Mouse (Mus musculus) erythroblast, embryonic 14.5 days (primary cell): ENCODE measurements around the gene Tnfaip8l1. TPM values are rescaled to one million over a fixed set of nuclear protein-coding genes. Genes with fewer than 3 reads are reported as not detected.

Source experiments
- H3K27me3 ChIP-seq: 2 replicates; pipeline ENCODE4 v1.6.1; 2012; ENCODE audit warnings: inconsistent platforms; ENCODE audit not compliant: control insufficient read depth
- H3K36me3 ChIP-seq: 2 replicates; pipeline ENCODE4 v1.6.1; 2012; ENCODE audit warnings: mild to moderate bottlenecking, inconsistent platforms; ENCODE audit not compliant: control insufficient read depth
- H3K4me1 ChIP-seq: 2 replicates; pipeline ENCODE4 v1.6.1; 2012; ENCODE audit warnings: inconsistent platforms; ENCODE audit not compliant: control insufficient read depth
- H3K4me3 ChIP-seq: replicated peaks from 2 replicates; pipeline ENCODE3; 2012; ENCODE audit warnings: moderate library complexity, mild to moderate bottlenecking, inconsistent platforms
- H3K9me3 ChIP-seq: 2 replicates; pipeline ENCODE4 v1.6.1; 2012; ENCODE audit warnings: low read length, inconsistent platforms, mixed read lengths; ENCODE audit not compliant: control insufficient read depth
- GATA1 ChIP-seq: IDR thresholded peaks from 2 replicates; pipeline ENCODE4 v1.6.1; 2012; ENCODE audit warnings: low read length, inconsistent platforms, mixed read lengths
- TAL1 ChIP-seq: IDR thresholded peaks from 3 replicates; pipeline ENCODE4 v1.6.1; 2012; ENCODE audit warnings: low read length, inconsistent platforms, mixed read lengths
- polyA plus RNA-seq: library from polyadenylated mRNA; stranded (reverse); fragments of >175 nt; gene quantifications from 2 replicates; pipeline ENCODE4 v1.2.3, GENCODE M21; 2012

Gene Tnfaip8l1
- 0.07 and 0.10 TPM in 2 replicates for polyA plus RNA-seq

GRCm38 (mm10) chr17:56162231-56162774 lies at the start of gene Tnfaip8l1:
Gene Tnfaip8l1, plus strand, starts transcription at chr17:56162477.
- H3K27me3 ChIP-seq = peaks cover 26% of the 10 kb centered on the region
- no peaks in the 10 kb centered on the region for H3K9me3 ChIP-seq
- TF ChIP-seq TAL1 = no peak
- peaks cover 25% of the 10 kb centered on the region for H3K4me1 ChIP-seq
- peak within 1 kb of the TSS; percentile 53 for H3K4me3 ChIP-seq
- no peaks in the 10 kb centered on the region for H3K36me3 ChIP-seq

- no peak overlapping the region for H3K4me3 ChIP-seq
- no peaks in the 10 kb centered on the region for H3K36me3 ChIP-seq
- H3K4me1 ChIP-seq = peaks cover 7% of the 10 kb centered on the region
- H3K9me3 ChIP-seq = no peaks in the 10 kb centered on the region
- peaks cover 14% of the 10 kb centered on the region for H3K27me3 ChIP-seq
- TF ChIP-seq TAL1 (no peak), GATA1 (no peak)
Measured at GRCm38 (mm10) chr17:56112743-56113142, 49.5 kb upstream of the Tnfaip8l1 start.

GRCm38 (mm10) chr17:56116193-56116592 lies 46.1 kb upstream of the Tnfaip8l1 start:
- Histone ChIP-seq H3K27me3 (peaks cover 45% of the 10 kb centered on the region), H3K4me3 (no peak overlapping the region), H3K4me1 (peaks cover 7% of the 10 kb centered on the region), H3K36me3 (no peaks in the 10 kb centered on the region), H3K9me3 (no peaks in the 10 kb centered on the region)
- TF ChIP-seq GATA1 (no peak), TAL1 (no peak)

GRCm38 (mm10) chr17:56117251-56117710 lies 45.0 kb upstream of the Tnfaip8l1 start, which contains the start of gene Plin5:
Gene Plin5, minus strand, starts transcription at chr17:56117596.
- peaks cover 3% of the 10 kb centered on the region for H3K9me3 ChIP-seq
- TF ChIP-seq GATA1 (no peak), TAL1 (no peak)
- peaks cover 7% of the 10 kb centered on the region for H3K4me1 ChIP-seq
- H3K4me3 ChIP-seq = peak within 1 kb of the TSS; percentile 34
- H3K27me3 ChIP-seq = peaks cover 56% of the 10 kb centered on the region
- H3K36me3 ChIP-seq = no peaks in the 10 kb centered on the region

GRCm38 (mm10) chr17:56119431-56119830 lies 42.8 kb upstream of the Tnfaip8l1 start:
- Histone ChIP-seq H3K9me3 (peaks cover 19% of the 10 kb centered on the region), H3K4me1 (peaks cover 7% of the 10 kb centered on the region), H3K4me3 (no peak overlapping the region), H3K27me3 (peaks cover 77% of the 10 kb centered on the region), H3K36me3 (no peaks in the 10 kb centered on the region)
- TF ChIP-seq TAL1 (no peak), GATA1 (no peak)

- peaks cover 82% of the 10 kb centered on the region for H3K27me3 ChIP-seq
- TF ChIP-seq GATA1 (no peak), TAL1 (no peak)
- H3K9me3 ChIP-seq = peaks cover 19% of the 10 kb centered on the region
- peaks cover 11% of the 10 kb centered on the region for H3K4me1 ChIP-seq
- H3K36me3 ChIP-seq = no peaks in the 10 kb centered on the region
- no peak overlapping the region for H3K4me3 ChIP-seq
Measured at GRCm38 (mm10) chr17:56119981-56120880, 42.0 kb upstream of the Tnfaip8l1 start.

- no peak for TF ChIP-seq TAL1
- peaks cover 76% of the 10 kb centered on the region for H3K27me3 ChIP-seq
- H3K4me3 ChIP-seq = no peak within 1 kb of the TSS
- H3K36me3 ChIP-seq = no peaks in the 10 kb centered on the region
- H3K9me3 ChIP-seq = peaks cover 19% of the 10 kb centered on the region
- H3K4me1 ChIP-seq = peaks cover 11% of the 10 kb centered on the region
Measured at GRCm38 (mm10) chr17:56121826-56122225, 40.5 kb upstream of the Tnfaip8l1 start, which contains the start of gene Lrg1. Gene Lrg1, minus strand, starts transcription at chr17:56122001.

GRCm38 (mm10) chr17:56123161-56123560 lies 39.1 kb upstream of the Tnfaip8l1 start:
- Histone ChIP-seq H3K27me3 (peaks cover 66% of the 10 kb centered on the region), H3K9me3 (peaks cover 19% of the 10 kb centered on the region), H3K4me1 (peaks cover 4% of the 10 kb centered on the region), H3K4me3 (no peak overlapping the region), H3K36me3 (no peaks in the 10 kb centered on the region)
- TF ChIP-seq TAL1 = no peak
- no peak for TF ChIP-seq GATA1

GRCm38 (mm10) chr17:56123681-56124340 lies 38.5 kb upstream of the Tnfaip8l1 start:
- no peak for TF ChIP-seq GATA1
- Histone ChIP-seq H3K4me3 (no peak overlapping the region), H3K4me1 (peaks cover 4% of the 10 kb centered on the region), H3K36me3 (no peaks in the 10 kb centered on the region), H3K27me3 (peaks cover 60% of the 10 kb centered on the region), H3K9me3 (peaks cover 19% of the 10 kb centered on the region)
